Mouse (Mus musculus): ENCODE results near the gene Pla2g4c. TPM values are rescaled to one million over a fixed set of nuclear protein-coding genes. Genes with fewer than 3 reads are reported as not detected.
A peak's percentile ranks its signal among the peaks of the same experiment; 100 is the strongest.
"Not testable (repeated sequence)": the region's sequence is repeated elsewhere in the genome, so short reads cannot be mapped to it uniquely, and the experiment has no call there.

The Pla2g4c gene
- 0.44 and 1.1 TPM in 2 replicates for polyA plus RNA-seq (2015; fragmentation: Nextera tagmentation; extraction: Ambion mirVana)

DNA sequence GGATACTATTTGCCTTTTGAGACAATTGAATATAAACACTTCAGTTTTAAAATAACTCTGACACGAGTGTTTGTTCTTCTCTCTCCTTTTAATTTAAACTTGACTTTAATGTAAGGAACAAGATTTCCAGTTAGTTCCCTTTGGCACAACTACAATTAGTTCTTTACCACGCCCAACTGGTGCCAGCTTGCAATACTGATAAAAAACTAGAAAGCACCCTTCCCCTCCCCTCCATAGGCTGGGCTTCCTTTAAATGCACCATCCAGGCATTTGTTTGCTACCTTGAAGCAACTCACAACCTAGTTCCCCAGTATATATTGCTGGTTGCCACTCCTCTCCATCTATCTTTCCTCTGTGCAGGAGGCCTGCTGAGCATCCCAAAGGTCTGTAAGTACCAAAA, at the start of gene Pla2g4c:
Gene Pla2g4c (plus strand): TSS at position 340 of the 400 bp plus-strand sequence.
- H3K4me2 ChIP-seq (ENCODE audit: low read length), result no peak within 1 kb of the TSS
- 90% methylated on average over 2 of the region's 2 CpGs for WGBS

DNA sequence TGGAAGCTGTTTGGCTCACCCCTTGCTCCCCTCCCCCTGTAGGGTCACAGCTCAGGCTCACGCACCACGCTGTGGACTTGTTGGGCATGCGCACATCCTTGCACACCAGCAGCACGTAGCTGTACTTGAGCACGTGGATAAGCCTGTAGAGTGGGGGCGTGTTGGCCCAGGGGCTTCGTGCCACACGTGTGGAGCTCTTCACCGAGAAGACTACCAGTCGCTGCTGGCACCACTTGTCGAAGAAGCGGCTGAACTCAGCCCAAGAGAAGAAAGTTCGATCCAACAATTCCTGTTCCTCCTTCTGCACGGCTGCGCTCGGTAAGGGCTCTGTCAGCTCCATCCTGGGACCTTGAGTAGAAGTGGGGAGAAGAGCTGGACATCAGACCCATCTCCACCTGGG, 47.4 kb upstream of the Pla2g4c start, which contains the start of gene Lig1:
Gene Lig1 (plus strand): TSS at position 203 of the 400 bp plus-strand sequence.
- WGBS, result 98% methylated on average over 16 of the region's 16 CpGs
- Histone ChIP-seq H3K27ac (ENCODE audit: low read depth, low read length) (peak within 1 kb of the TSS; percentile 91), H3K4me3 (ENCODE audit: low read length) (peak within 1 kb of the TSS; percentile 84), H3K36me3 (ENCODE audit: control insufficient read depth, insufficient read depth, low read length) (peaks cover 28% of the 10 kb centered on the region), H3K4me1 (ENCODE audit: control insufficient read depth, insufficient read depth, low read depth, low read length) (peaks cover 8% of the 10 kb centered on the region), H3K9me3 (ENCODE audit: control insufficient read depth, low read length) (no peaks in the 10 kb centered on the region), H3K4me2 (ENCODE audit: low read length) (peak within 1 kb of the TSS; percentile 85), H3K27me3 (replicated peaks; ENCODE audit: control insufficient read depth, insufficient read depth, low read length) (no peaks in the 10 kb centered on the region), H3K9ac (ENCODE audit: low read depth, low read length) (peak within 1 kb of the TSS; percentile 92)
- no peak for ATAC-seq

More for the DNA sequence above, at the start of gene Pla2g4c:
- H3K27me3 ChIP-seq (replicated peaks; ENCODE audit: control insufficient read depth, insufficient read depth, low read length), result no peaks in the 10 kb centered on the region
- H3K9ac ChIP-seq (ENCODE audit: low read depth, low read length), result no peak within 1 kb of the TSS
- H3K9me3 ChIP-seq (ENCODE audit: control insufficient read depth, low read length), result no peaks in the 10 kb centered on the region
- ATAC-seq, result no peak
- no peak within 1 kb of the TSS for H3K4me3 ChIP-seq (ENCODE audit: low read length)
- no peaks in the 10 kb centered on the region for H3K36me3 ChIP-seq (ENCODE audit: control insufficient read depth, insufficient read depth, low read length)
- no peaks in the 10 kb centered on the region for H3K4me1 ChIP-seq (ENCODE audit: control insufficient read depth, insufficient read depth, low read depth, low read length)
- H3K27ac ChIP-seq (ENCODE audit: low read depth, low read length), result no peak within 1 kb of the TSS

DNA sequence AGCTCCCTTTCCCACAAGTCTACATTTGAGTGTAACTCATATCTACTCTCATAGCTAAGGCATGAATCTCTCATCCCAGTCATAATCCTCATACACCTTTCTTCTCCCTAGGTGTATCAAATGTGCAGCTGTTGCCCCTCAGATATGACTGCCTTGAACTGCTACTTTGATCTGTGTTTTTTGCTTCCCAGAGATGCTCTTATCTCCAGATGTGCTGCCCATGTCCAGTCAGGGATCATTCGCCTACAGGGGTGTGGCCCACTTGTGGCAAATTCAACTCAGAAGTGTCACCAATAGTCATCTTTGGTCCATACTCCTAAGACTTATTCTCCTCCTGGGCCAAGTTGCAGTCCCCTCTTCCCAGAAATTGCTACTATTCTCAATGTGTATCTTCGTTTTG, 46.6 kb upstream of the Pla2g4c start:
- no peak; the same call in none of the 2 replicates for ATAC-seq
- peak overlapping the region; percentile 91 for H3K27ac ChIP-seq (ENCODE audit: low read depth, low read length)
- H3K4me1 ChIP-seq (ENCODE audit: control insufficient read depth, insufficient read depth, low read depth, low read length), result peaks cover 8% of the 10 kb centered on the region
- H3K36me3 ChIP-seq (ENCODE audit: control insufficient read depth, insufficient read depth, low read length), result peaks cover 28% of the 10 kb centered on the region
- peak overlapping the region; percentile 84 for H3K4me3 ChIP-seq (ENCODE audit: low read length)
- peak overlapping the region; percentile 92 for H3K9ac ChIP-seq (ENCODE audit: low read depth, low read length)
- no peaks in the 10 kb centered on the region for H3K9me3 ChIP-seq (ENCODE audit: control insufficient read depth, low read length)
- H3K4me2 ChIP-seq (ENCODE audit: low read length), result peak overlapping the region; percentile 85
- 29% methylated on average over 2 of the region's 2 CpGs for WGBS
- no peaks in the 10 kb centered on the region for H3K27me3 ChIP-seq (replicated peaks; ENCODE audit: control insufficient read depth, insufficient read depth, low read length)

DNA sequence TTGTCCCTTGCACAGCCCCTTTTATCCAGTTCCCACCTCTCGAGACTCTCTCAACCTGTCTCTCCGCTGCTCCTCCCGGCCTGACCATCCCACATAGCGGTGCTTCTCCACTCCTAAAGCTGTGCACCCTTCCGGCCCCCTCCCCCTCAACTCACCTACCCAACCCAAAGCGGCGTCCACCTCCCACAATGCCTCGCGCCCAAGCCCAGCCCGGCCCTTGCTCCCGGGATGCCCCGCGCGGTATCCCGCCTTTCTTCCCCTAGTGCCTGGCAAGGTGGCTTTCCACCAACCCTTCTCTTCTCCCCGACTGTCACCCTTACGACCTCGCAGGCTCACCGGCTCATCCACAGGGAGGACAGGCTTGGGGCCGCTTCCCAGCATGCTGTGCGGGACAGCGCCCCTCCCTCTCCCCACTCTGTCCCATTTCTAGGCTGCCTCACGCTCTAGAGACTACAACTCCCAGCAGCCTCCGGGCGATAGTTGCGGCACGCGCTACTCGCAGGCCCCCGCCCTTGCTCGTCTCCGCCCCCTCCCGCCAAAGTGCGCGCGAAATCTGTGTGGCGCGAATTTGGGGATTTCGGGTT, 46.1 kb upstream of the Pla2g4c start, which contains the start of gene Zswim9:
Gene Zswim9 (minus strand): TSS at position 414 of the 584 bp plus-strand sequence.
- Histone ChIP-seq H3K27me3 (replicated peaks; ENCODE audit: control insufficient read depth, insufficient read depth, low read length) (no peaks in the 10 kb centered on the region), H3K36me3 (ENCODE audit: control insufficient read depth, insufficient read depth, low read length) (peaks cover 28% of the 10 kb centered on the region), H3K4me1 (ENCODE audit: control insufficient read depth, insufficient read depth, low read depth, low read length) (peaks cover 8% of the 10 kb centered on the region), H3K4me3 (ENCODE audit: low read length) (peak within 1 kb of the TSS; percentile 84), H3K9ac (ENCODE audit: low read depth, low read length) (peak within 1 kb of the TSS; percentile 92), H3K4me2 (ENCODE audit: low read length) (peak within 1 kb of the TSS; percentile 85), H3K9me3 (ENCODE audit: control insufficient read depth, low read length) (no peaks in the 10 kb centered on the region), H3K27ac (ENCODE audit: low read depth, low read length) (peak within 1 kb of the TSS; percentile 91)
- peak; percentile 99 for ATAC-seq
- under 1% methylated on average over 39 of the region's 39 CpGs for WGBS

DNA sequence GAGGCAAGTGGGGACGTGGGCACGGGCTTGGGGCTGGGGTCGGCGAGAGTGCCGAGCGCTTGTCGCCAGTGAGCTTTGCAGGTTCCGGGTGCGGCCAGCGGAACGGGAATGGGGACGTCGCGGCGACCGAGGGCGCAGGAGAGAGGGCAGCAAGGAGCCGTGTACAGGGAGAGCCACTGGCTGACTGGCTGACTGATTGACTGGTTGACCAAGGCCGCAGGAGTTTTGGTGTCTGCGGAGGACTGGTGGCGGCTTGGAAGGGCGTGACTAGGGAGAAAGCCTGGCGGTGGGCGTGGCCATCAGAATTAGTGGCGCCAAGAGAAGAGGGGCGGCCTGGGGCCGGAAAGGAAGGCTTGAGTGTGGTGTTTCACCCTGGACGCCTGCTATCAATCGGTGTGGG, 45.5 kb upstream of the Pla2g4c start:
- H3K36me3 ChIP-seq (ENCODE audit: control insufficient read depth, insufficient read depth, low read length), result peaks cover 28% of the 10 kb centered on the region
- H3K27ac ChIP-seq (ENCODE audit: low read depth, low read length); H3K9me3 ChIP-seq (ENCODE audit: control insufficient read depth, low read length); H3K27me3 ChIP-seq (replicated peaks; ENCODE audit: control insufficient read depth, insufficient read depth, low read length); H3K4me1 ChIP-seq (ENCODE audit: control insufficient read depth, insufficient read depth, low read depth, low read length); H3K9ac ChIP-seq (ENCODE audit: low read depth, low read length): not testable (repeated sequence)
- H3K4me3 ChIP-seq (ENCODE audit: low read length), result peak overlapping the region; percentile 84
- peak; percentile 76 for ATAC-seq
- WGBS, result 0% methylated on average over 8 of the region's 29 CpGs
- peak overlapping the region; percentile 45 for H3K4me2 ChIP-seq (ENCODE audit: low read length)

DNA sequence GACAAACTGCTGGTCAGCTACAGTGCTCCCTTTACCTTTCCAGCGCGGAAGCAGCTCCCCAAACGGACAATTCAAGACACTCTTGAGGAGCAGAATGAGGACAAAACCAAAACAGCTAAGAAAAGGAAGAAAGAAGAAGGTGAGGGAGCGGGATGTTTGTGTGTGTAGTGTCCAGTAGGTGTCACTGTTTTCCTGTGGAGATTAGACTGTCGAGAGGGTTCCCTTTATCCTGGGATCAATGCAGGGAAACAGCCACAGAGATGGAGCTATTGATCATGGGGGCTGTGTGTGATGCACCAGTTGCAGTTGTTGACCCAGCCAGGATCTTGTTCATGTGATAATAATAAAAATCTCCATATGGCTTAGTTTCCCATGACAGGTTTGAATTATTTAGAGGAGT, 35.8 kb upstream of the Pla2g4c start:
- Histone ChIP-seq H3K36me3 (ENCODE audit: control insufficient read depth, insufficient read depth, low read length) (peaks cover 10% of the 10 kb centered on the region; the same call in 1 of the 2 replicates), H3K4me2 (ENCODE audit: low read length) (no peak overlapping the region), H3K9ac (ENCODE audit: low read depth, low read length) (no peak overlapping the region), H3K4me3 (ENCODE audit: low read length) (no peak overlapping the region), H3K9me3 (ENCODE audit: control insufficient read depth, low read length) (no peaks in the 10 kb centered on the region), H3K27me3 (replicated peaks; ENCODE audit: control insufficient read depth, insufficient read depth, low read length) (no peaks in the 10 kb centered on the region), H3K4me1 (ENCODE audit: control insufficient read depth, insufficient read depth, low read depth, low read length) (no peaks in the 10 kb centered on the region), H3K27ac (ENCODE audit: low read depth, low read length) (no peak overlapping the region)
- peak; percentile 75; the same call in 1 of the 2 replicates for ATAC-seq
- 54% methylated on average over 5 of the region's 5 CpGs for WGBS

DNA sequence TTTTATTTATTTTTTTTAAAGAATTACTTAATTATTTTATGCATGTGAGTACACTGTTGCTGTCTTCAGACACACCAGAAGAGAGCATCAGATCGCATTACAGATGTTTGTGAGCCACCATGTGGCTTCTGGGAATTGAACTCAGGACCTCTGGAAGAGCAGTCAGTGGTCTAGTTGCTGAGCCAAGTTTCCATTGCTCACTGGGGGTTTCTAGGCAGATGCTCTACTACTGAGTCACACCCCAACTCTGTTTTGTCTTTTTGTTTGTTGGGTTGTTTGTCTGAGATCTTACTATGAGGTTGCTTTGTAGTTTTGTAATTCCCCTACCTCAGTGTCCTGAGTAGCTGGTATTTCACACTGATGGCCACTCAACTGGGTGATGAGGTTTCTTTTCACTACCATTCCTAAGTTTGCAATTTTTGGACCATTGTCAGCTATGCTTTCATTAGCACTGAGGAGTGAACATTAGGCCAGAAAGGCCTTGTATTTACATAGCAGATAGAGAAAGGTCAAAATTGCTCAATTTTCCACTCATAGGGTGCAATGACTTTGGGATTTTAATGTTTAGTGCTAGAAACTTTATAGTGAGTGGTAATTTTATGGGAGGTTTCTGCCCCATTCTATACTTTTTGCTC, 34.3 kb upstream of the Pla2g4c start:
- H3K4me2 ChIP-seq (ENCODE audit: low read length), result no peak overlapping the region
- no peaks in the 10 kb centered on the region for H3K4me1 ChIP-seq (ENCODE audit: control insufficient read depth, insufficient read depth, low read depth, low read length)
- H3K27me3 ChIP-seq (replicated peaks; ENCODE audit: control insufficient read depth, insufficient read depth, low read length), result no peaks in the 10 kb centered on the region
- no peak overlapping the region for H3K4me3 ChIP-seq (ENCODE audit: low read length)
- 89% methylated on average over 1 of the region's 1 CpGs for WGBS
- ATAC-seq, result no peak
- no peaks in the 10 kb centered on the region for H3K9me3 ChIP-seq (ENCODE audit: control insufficient read depth, low read length)
- H3K9ac ChIP-seq (ENCODE audit: low read depth, low read length), result no peak overlapping the region
- peaks cover 17% of the 10 kb centered on the region; the same call in 1 of the 2 replicates for H3K36me3 ChIP-seq (ENCODE audit: control insufficient read depth, insufficient read depth, low read length)
- H3K27ac ChIP-seq (ENCODE audit: low read depth, low read length), result no peak overlapping the region

DNA sequence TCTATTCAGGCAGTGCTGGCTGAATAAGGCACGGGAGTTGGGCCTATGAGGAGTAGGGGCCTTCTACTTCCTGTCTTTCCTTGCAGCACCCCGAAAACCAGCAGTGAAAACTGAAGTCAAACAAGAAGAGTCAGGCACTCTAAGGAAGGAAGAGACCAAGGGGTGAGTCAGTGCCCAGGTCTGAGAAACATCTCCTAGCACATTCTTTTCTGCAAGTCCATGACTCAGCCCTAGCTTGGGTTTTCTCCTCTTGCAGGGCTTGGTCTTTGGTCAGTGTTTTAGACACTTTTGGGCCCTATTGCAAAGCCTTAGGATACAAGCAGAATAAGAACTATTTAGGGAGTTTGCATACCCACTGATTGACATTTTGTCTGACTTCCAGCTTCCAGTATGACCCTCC, 33.1 kb upstream of the Pla2g4c start:
- H3K4me1 ChIP-seq (ENCODE audit: control insufficient read depth, insufficient read depth, low read depth, low read length), result no peaks in the 10 kb centered on the region
- no peak overlapping the region for H3K9ac ChIP-seq (ENCODE audit: low read depth, low read length)
- H3K27me3 ChIP-seq (replicated peaks; ENCODE audit: control insufficient read depth, insufficient read depth, low read length), result no peaks in the 10 kb centered on the region
- H3K27ac ChIP-seq (ENCODE audit: low read depth, low read length), result no peak overlapping the region
- H3K9me3 ChIP-seq (ENCODE audit: control insufficient read depth, low read length), result no peaks in the 10 kb centered on the region
- ATAC-seq, result no peak
- H3K4me2 ChIP-seq (ENCODE audit: low read length), result no peak overlapping the region
- WGBS, result 94% methylated on average over 2 of the region's 2 CpGs
- H3K4me3 ChIP-seq (ENCODE audit: low read length), result no peak overlapping the region
- peaks cover 21% of the 10 kb centered on the region for H3K36me3 ChIP-seq (ENCODE audit: control insufficient read depth, insufficient read depth, low read length)
